Mouse (Mus musculus): Measurements from ENCODE around the gene Tmed6. TPM values are rescaled to one million over a fixed set of nuclear protein-coding genes. Genes with fewer than 3 reads are reported as not detected.

Tmed6 gene
- polyA plus RNA-seq, 1 experiment from 2014 or later, result not detected

Small RNAs within 50 kb of the gene (microRNA-seq; reads per million reads assigned to microRNA genes)
- 1.7 reads per million, percentile 2 among the genes with 10 or more reads in this experiment for gene Mir7075 (ENCODE audit: borderline number of aligned reads)

Other genes with a start within 250 kb of the Tmed6 start
- gene Has3, start 195.4 kb downstream of the Tmed6 start, polyA plus RNA-seq (2014; fragmentation: Nextera tagmentation; extraction: Ambion mirVana), result 0.70 and 0.77 TPM in 2 replicates
- 60.4 and 65.0 TPM in 2 replicates for gene Utp4, start 172.0 kb downstream of the Tmed6 start, polyA plus RNA-seq (2014; fragmentation: Nextera tagmentation; extraction: Ambion mirVana)
- gene Sntb2, start 129.9 kb downstream of the Tmed6 start, polyA plus RNA-seq (2014; fragmentation: Nextera tagmentation; extraction: Ambion mirVana), result 16.3 and 18.5 TPM in 2 replicates
- gene Vps4a, start 34.4 kb downstream of the Tmed6 start, polyA plus RNA-seq (2014; fragmentation: Nextera tagmentation; extraction: Ambion mirVana), result 71.3 and 78.2 TPM in 2 replicates
- 30.5 and 31.7 TPM in 2 replicates for gene Pdf, start 17.0 kb downstream of the Tmed6 start, polyA plus RNA-seq (2014; fragmentation: Nextera tagmentation; extraction: Ambion mirVana)
- gene Cog8, start 9.0 kb downstream of the Tmed6 start, polyA plus RNA-seq (2014; fragmentation: Nextera tagmentation; extraction: Ambion mirVana), result 32.8 and 39.0 TPM in 2 replicates
- gene Nip7, start 8.8 kb downstream of the Tmed6 start, polyA plus RNA-seq (2014; fragmentation: Nextera tagmentation; extraction: Ambion mirVana), result 97.3 and 98.4 TPM in 2 replicates
- 14.8 and 15.1 TPM in 2 replicates for gene Terf2, start 30.9 kb upstream of the Tmed6 start, polyA plus RNA-seq (2014; fragmentation: Nextera tagmentation; extraction: Ambion mirVana)
- gene Cyb5b, start 85.0 kb upstream of the Tmed6 start, polyA plus RNA-seq (2014; fragmentation: Nextera tagmentation; extraction: Ambion mirVana), result 78.5 and 86.5 TPM in 2 replicates
- 13.7 and 13.8 TPM in 2 replicates for gene Nfat5, start 227.8 kb upstream of the Tmed6 start, polyA plus RNA-seq (2014; fragmentation: Nextera tagmentation; extraction: Ambion mirVana)